Mouse (Mus musculus) MEL (cell line): ENCODE data around the gene Clcn3. TPM values are rescaled to one million over a fixed set of nuclear protein-coding genes. Genes with fewer than 3 reads are reported as not detected.
"Not testable (repeated sequence)": the region's sequence is repeated elsewhere in the genome, so short reads cannot be mapped to it uniquely, and the experiment has no call there.

ENCODE experiments used
- DNase-seq: peaks from one replicate; pipeline ENCODE4 v3.0.0; 2011; ENCODE audit warnings: low read depth, low spot score
- H3K27ac ChIP-seq: 2 replicates; pipeline ENCODE4 v1.5.1; 2012; ENCODE audit warnings: low read depth, mild to moderate bottlenecking, control low read depth, low read length, moderate library complexity; ENCODE audit not compliant: control insufficient read depth
- H3K27me3 ChIP-seq, 2 experiments: fragments of 150-350 bp in 1 of 2; sonication (generic) in 1 of 2; 2 replicates each; pipeline ENCODE4 v1.6.1; 2012; ENCODE audit warnings: low read length in 2 of 2, mild to moderate bottlenecking in 2 of 2, improper control_type of control experiment in 1 of 2, moderate library complexity in 1 of 2; ENCODE audit not compliant: insufficient read depth in 2 of 2, control insufficient read depth in 1 of 2
- H3K36me3 ChIP-seq, 2 experiments: 2 replicates each; pipeline ENCODE4 v1.6.1; 2012 to 2014; ENCODE audit warnings: low read length in 2 of 2, improper control_type of control experiment in 1 of 2, inconsistent platforms in 1 of 2, mild to moderate bottlenecking in 1 of 2; ENCODE audit not compliant: insufficient read depth in 2 of 2, control insufficient read depth in 1 of 2
- H3K4me1 ChIP-seq, 2 experiments: fragments of 150-350 bp in 1 of 2; sonication (generic) in 1 of 2; 2 replicates each; pipeline ENCODE4 v1.6.1; 2012; ENCODE audit warnings: low read length in 2 of 2, improper control_type of control experiment in 1 of 2, mild to moderate bottlenecking in 1 of 2; ENCODE audit not compliant: insufficient read depth in 2 of 2, control insufficient read depth in 1 of 2
- H3K4me3 ChIP-seq, 2 experiments: fragments of 150-350 bp in 1 of 2; sonication (generic) in 1 of 2; 2 replicates each; pipeline ENCODE4 v1.5.1; 2012; ENCODE audit warnings: low read depth in 2 of 2, low read length in 2 of 2, mild to moderate bottlenecking in 2 of 2, moderate library complexity in 2 of 2, control low read depth in 1 of 2, improper control_type of control experiment in 1 of 2; ENCODE audit not compliant: control insufficient read depth in 1 of 2, insufficient read depth in 1 of 2
- H3K79me2 ChIP-seq: 2 replicates; pipeline ENCODE4 v1.6.1; 2012; ENCODE audit warnings: mild to moderate bottlenecking, low read length, moderate library complexity; ENCODE audit not compliant: control insufficient read depth, poor library complexity, insufficient read depth
- H3K9ac ChIP-seq: 2 replicates; pipeline ENCODE4 v1.6.1; 2012; ENCODE audit warnings: low read depth, mild to moderate bottlenecking, control low read depth, low read length, moderate library complexity; ENCODE audit not compliant: control insufficient read depth, poor library complexity, severe bottlenecking
- H3K9me3 ChIP-seq: fragments of 150-350 bp; sonication (generic); replicated peaks from 2 replicates; pipeline ENCODE4 v1.6.1; 2012; ENCODE audit warnings: mild to moderate bottlenecking, low read length, improper control_type of control experiment, moderate library complexity; ENCODE audit not compliant: insufficient read depth
- BHLHE40 ChIP-seq: IDR thresholded peaks from 2 replicates; pipeline ENCODE4 v1.6.1; 2012; ENCODE audit warnings: low read depth, mild to moderate bottlenecking, inconsistent platforms, low read length, improper control_type of control experiment, borderline replicate concordance
- CHD1 ChIP-seq: IDR thresholded peaks from 2 replicates; pipeline ENCODE4 v1.6.1; 2012; ENCODE audit warnings: low read depth, mild to moderate bottlenecking, inconsistent platforms, low read length, improper control_type of control experiment
- CTCF ChIP-seq, 3 experiments: IDR thresholded peaks in 2 of 3; conservative IDR thresholded peaks in 1 of 3; 2 replicates each; pipeline ENCODE4 v1.5.1; 2011 to 2012; ENCODE audit warnings: low read length in 3 of 3, low read depth in 2 of 3, mild to moderate bottlenecking in 2 of 3, improper control_type of control experiment in 1 of 3, inconsistent platforms in 1 of 3, mixed read lengths in 1 of 3, moderate library complexity in 1 of 3; ENCODE audit not compliant: control insufficient read depth in 1 of 3, insufficient read depth in 1 of 3, poor library complexity in 1 of 3, severe bottlenecking in 1 of 3
- E2F4 ChIP-seq: IDR thresholded peaks from 2 replicates; pipeline ENCODE4 v1.6.1; 2011; ENCODE audit warnings: low read depth, low read length, improper control_type of control experiment, borderline replicate concordance
- EP300 ChIP-seq, 2 experiments: IDR thresholded peaks; 2 replicates each; pipeline ENCODE4 v1.6.1; 2011; ENCODE audit warnings: improper control_type of control experiment in 2 of 2, low read length in 2 of 2, low read depth in 1 of 2, mild to moderate bottlenecking in 1 of 2
- ETS1 ChIP-seq: IDR thresholded peaks from 2 replicates; pipeline ENCODE4 v1.6.1; 2012; ENCODE audit warnings: low read depth, mild to moderate bottlenecking, inconsistent platforms, low read length, improper control_type of control experiment, moderate library complexity
- GABPA ChIP-seq: IDR thresholded peaks from 2 replicates; pipeline ENCODE4 v1.6.1; 2012; ENCODE audit warnings: low read depth, mild to moderate bottlenecking, inconsistent platforms, low read length, improper control_type of control experiment, moderate library complexity
- GATA1 ChIP-seq: IDR thresholded peaks from 2 replicates; pipeline ENCODE4 v1.6.1; 2011; ENCODE audit warnings: low read depth, low read length, improper control_type of control experiment
- HCFC1 ChIP-seq: IDR thresholded peaks from 2 replicates; pipeline ENCODE4 v1.6.1; 2012; ENCODE audit warnings: low read depth, mild to moderate bottlenecking, inconsistent platforms, low read length, improper control_type of control experiment, moderate library complexity
- MAX ChIP-seq: IDR thresholded peaks from 2 replicates; pipeline ENCODE4 v1.6.1; 2011; ENCODE audit warnings: low read length, improper control_type of control experiment
- MXI1 ChIP-seq: IDR thresholded peaks from 2 replicates; pipeline ENCODE4 v1.6.1; 2011; ENCODE audit warnings: mild to moderate bottlenecking, low read depth, low read length, improper control_type of control experiment
- MYC ChIP-seq: IDR thresholded peaks from 2 replicates; pipeline ENCODE4 v1.6.1; 2011; ENCODE audit warnings: low read depth, mild to moderate bottlenecking, low read length, improper control_type of control experiment, moderate library complexity
- POLR2A ChIP-seq, 2 experiments: IDR thresholded peaks; 2 replicates each; pipeline ENCODE4 v1.6.1; 2011 to 2012; ENCODE audit warnings: low read length in 2 of 2, mild to moderate bottlenecking in 2 of 2, control low read depth in 1 of 2, improper control_type of control experiment in 1 of 2, low read depth in 1 of 2, moderate library complexity in 1 of 2; ENCODE audit not compliant: control insufficient read depth in 1 of 2, insufficient read depth in 1 of 2, poor library complexity in 1 of 2
- POLR2AphosphoS2 ChIP-seq: IDR thresholded peaks from 2 replicates; pipeline ENCODE4 v1.6.1; 2011; ENCODE audit warnings: low read length, improper control_type of control experiment
- POLR2AphosphoS5 ChIP-seq: IDR thresholded peaks from 2 replicates; pipeline ENCODE4 v1.6.1; 2012; ENCODE audit warnings: low read depth, borderline replicate concordance, mild to moderate bottlenecking, inconsistent platforms, low read length, moderate library complexity, mixed read lengths
- RAD21 ChIP-seq: IDR thresholded peaks from 2 replicates; pipeline ENCODE4 v1.6.1; 2011; ENCODE audit warnings: mild to moderate bottlenecking, low read depth, low read length, improper control_type of control experiment
- RCOR1 ChIP-seq: IDR thresholded peaks from 2 replicates; pipeline ENCODE4 v1.6.1; 2012; ENCODE audit warnings: low read depth, mild to moderate bottlenecking, inconsistent platforms, low read length, improper control_type of control experiment
- SIN3A ChIP-seq: IDR thresholded peaks from 2 replicates; pipeline ENCODE4 v1.6.1; 2012; ENCODE audit warnings: low read length, improper control_type of control experiment, inconsistent platforms
- SMC3 ChIP-seq: IDR thresholded peaks from 2 replicates; pipeline ENCODE4 v1.6.1; 2011; ENCODE audit warnings: low read depth, low read length, improper control_type of control experiment
- TAL1 ChIP-seq: IDR thresholded peaks from 2 replicates; pipeline ENCODE4 v1.6.1; 2012; ENCODE audit warnings: mild to moderate bottlenecking, inconsistent platforms, low read length, moderate library complexity, mixed read lengths
- TCF12 ChIP-seq: IDR thresholded peaks from 2 replicates; pipeline ENCODE4 v1.6.1; 2014; ENCODE audit warnings: low read depth, mild to moderate bottlenecking, inconsistent platforms, low read length, improper control_type of control experiment, moderate library complexity
- UBTF ChIP-seq: IDR thresholded peaks from 2 replicates; pipeline ENCODE4 v1.6.1; 2012; ENCODE audit warnings: low read depth, mild to moderate bottlenecking, inconsistent platforms, low read length, improper control_type of control experiment, moderate library complexity, borderline replicate concordance; ENCODE audit not compliant: insufficient read depth
- USF1 ChIP-seq: IDR thresholded peaks from 2 replicates; pipeline ENCODE4 v1.6.1; 2014; ENCODE audit warnings: low read depth, mild to moderate bottlenecking, inconsistent platforms, low read length, improper control_type of control experiment, moderate library complexity
- USF2 ChIP-seq, 2 experiments: IDR thresholded peaks; 2 replicates each; pipeline ENCODE4 v1.6.1; 2011 to 2012; ENCODE audit warnings: improper control_type of control experiment in 2 of 2, low read length in 2 of 2, borderline replicate concordance in 1 of 2, inconsistent platforms in 1 of 2, low read depth in 1 of 2, mild to moderate bottlenecking in 1 of 2; ENCODE audit not compliant: insufficient read depth in 1 of 2
- ZC3H11A ChIP-seq: IDR thresholded peaks from 2 replicates; pipeline ENCODE4 v1.6.1; 2012; ENCODE audit warnings: low read depth, mild to moderate bottlenecking, inconsistent platforms, low read length, improper control_type of control experiment
- ZKSCAN1 ChIP-seq: IDR thresholded peaks from 2 replicates; pipeline ENCODE4 v1.6.1; 2012; ENCODE audit warnings: low read depth, mild to moderate bottlenecking, inconsistent platforms, low read length, improper control_type of control experiment, moderate library complexity
- ZMIZ1 ChIP-seq: IDR thresholded peaks from 2 replicates; pipeline ENCODE4 v1.6.1; 2012; ENCODE audit warnings: low read depth, mild to moderate bottlenecking, inconsistent platforms, low read length, improper control_type of control experiment, moderate library complexity
- ZNF384 ChIP-seq: IDR thresholded peaks from 2 replicates; pipeline ENCODE4 v1.6.1; 2012; ENCODE audit warnings: low read depth, mild to moderate bottlenecking, inconsistent platforms, low read length, improper control_type of control experiment
- polyA plus RNA-seq, 2 experiments: library from polyadenylated mRNA; stranded (reverse) in 1 of 2; unstranded in 1 of 2; fragments of >175 nt in 1 of 2; fragments of >200 nt in 1 of 2; gene quantifications; 2 replicates each; pipeline versions ENCODE4 v1.2.1 to v1.2.4; 2012; ENCODE audit warnings: low replicate concordance in 2 of 2, low read depth in 1 of 2; ENCODE audit not compliant: insufficient read length in 2 of 2, insufficient read depth in 1 of 2, missing spikeins in 1 of 2
- total RNA-seq: library from RNA; depleted of rRNA; stranded (reverse); fragments of 300-350 nt; gene quantifications from 2 replicates; pipeline ENCODE4 v1.2.3, GENCODE M21; 2012

Clcn3 gene
- total and polyA plus RNA-seq, 3 experiments, result 28.8 to 65.6 (median 33.0) TPM

DNA sequence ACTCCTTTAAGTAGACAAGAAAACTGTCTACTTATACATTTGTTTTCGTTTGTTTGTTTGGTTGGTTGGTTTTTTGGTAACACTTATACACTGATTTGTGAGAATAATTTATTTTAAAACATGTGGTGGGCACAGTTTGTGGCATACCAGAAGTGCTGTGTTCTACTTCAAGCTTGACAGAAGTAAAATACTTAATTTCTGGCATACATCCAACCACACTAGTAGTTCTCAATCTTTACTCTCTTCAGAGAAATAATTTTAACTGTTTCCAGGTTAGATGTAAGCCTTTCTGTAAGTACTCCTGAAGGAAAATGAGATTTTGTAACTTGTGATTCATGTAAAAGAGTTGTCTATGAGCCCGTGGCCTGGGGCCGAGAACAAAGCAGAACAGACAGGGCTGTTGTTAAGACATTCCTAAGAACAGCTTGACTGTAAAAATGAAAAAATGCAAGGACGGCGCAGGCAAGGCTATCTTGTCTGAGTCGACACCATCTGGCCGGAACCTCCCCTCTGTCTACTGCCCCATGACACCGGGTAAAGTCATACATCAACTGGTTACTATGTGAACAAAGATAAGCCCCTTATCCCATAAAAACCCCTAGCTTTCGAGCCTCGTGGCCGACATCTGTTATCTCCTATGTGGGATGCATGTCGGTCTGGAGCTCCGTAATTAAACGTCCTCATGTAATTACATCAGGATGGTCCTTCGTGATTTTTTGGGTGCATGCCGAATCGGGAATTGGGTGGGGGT lies 1.3 kb upstream of the Clcn3 start:
- H3K27me3 ChIP-seq, H3K9me3 ChIP-seq, H3K4me1 ChIP-seq: not testable (repeated sequence)
- H3K4me3 ChIP-seq, result peak overlapping the region; percentile 52 to 73
- peak overlapping the region; percentile 63 for H3K27ac ChIP-seq
- peak; percentile 64 for TF ChIP-seq TAL1
- TF ChIP-seq MXI1, result peak; percentile 56; the same call in 1 of the 2 replicates
- TF ChIP-seq EP300 (IDR thresholded peaks at IDR 0.05; ENCODE audit: low read depth in 1 of 2, low read length in 2 of 2), result peak; percentile 41 to 72; a peak in 2 of 4 replicates
- peak; percentile 68 for TF ChIP-seq GATA1
- TF ChIP-seq MAX, result peak; percentile 50; the same call in 1 of the 2 replicates
- peak; percentile 79 for TF ChIP-seq MYC
- TF ChIP-seq ZNF384, result 0 out of 2 replicates have a peak, but pooled peaks have one; percentile 28
- peak; percentile 68 for TF ChIP-seq TCF12
- TF ChIP-seq ETS1, result peak; percentile 64
- peaks cover 31% of the 10 kb centered on the region for H3K79me2 ChIP-seq
- DNase-seq, result peak; percentile 75
- H3K36me3 ChIP-seq, result peaks cover 0 to 28% of the 10 kb centered on the region in 2 experiments; a peak in 2 of 4 replicates
- H3K9ac ChIP-seq, result peak overlapping the region; percentile 88

DNA sequence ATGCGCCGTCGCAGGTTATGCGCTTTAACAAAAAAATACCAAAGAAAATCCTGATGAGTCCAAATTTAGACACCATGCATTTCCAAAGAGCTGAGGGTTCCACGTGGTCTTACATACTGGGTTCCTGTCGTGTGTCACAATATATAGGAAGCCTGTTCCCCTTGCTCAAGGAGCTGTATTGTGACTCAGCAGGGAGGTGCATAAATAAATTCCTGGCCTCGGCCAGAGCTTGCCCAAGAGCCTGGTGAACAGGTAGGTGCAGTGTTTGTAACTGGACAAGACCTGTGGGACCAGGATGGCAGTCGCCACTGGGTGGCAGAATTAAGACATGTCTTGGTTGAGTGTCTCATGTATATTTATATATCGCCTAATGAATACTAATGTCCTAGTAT lies 584 bp upstream of the Clcn3 start:
- Histone ChIP-seq H3K4me3 (peak overlapping the region; percentile 72 to 73), H3K27ac (peak overlapping the region; percentile 96), H3K36me3 (peaks cover 0 to 34% of the 10 kb centered on the region in 2 experiments; a peak in 2 of 4 replicates), H3K79me2 (peaks cover 36% of the 10 kb centered on the region), H3K4me1 (peaks cover 7 to 11% of the 10 kb centered on the region in 2 experiments), H3K9ac (peak overlapping the region; percentile 88)
- DNase-seq, result peak; percentile 86
- no peak for TF ChIP-seq GABPA
- TF ChIP-seq SMC3, result peak; percentile 57
- peak; percentile 29; the same call in 1 of the 2 replicates for TF ChIP-seq CHD1
- peak; percentile 29; the same call in 1 of the 2 replicates for TF ChIP-seq ZC3H11A
- peak; percentile 41 for TF ChIP-seq SIN3A
- 0 out of 2 replicates have a peak, but pooled peaks have one; percentile 42 for TF ChIP-seq POLR2AphosphoS5
- peak; percentile 13; the same call in 1 of the 2 replicates for TF ChIP-seq ETS1
- TF ChIP-seq CTCF (IDR thresholded peaks at IDR 0.05 in 2 of 3, conservative IDR thresholded peaks at IDR 0.05 in 1 of 3; ENCODE audit: control insufficient read depth in 1 of 3, insufficient read depth in 1 of 3, low read depth in 2 of 3, low read length in 3 of 3, poor library complexity in 1 of 3, severe bottlenecking in 1 of 3), result peak; percentile 49 to 69 (median 63)
- no peak for TF ChIP-seq ZMIZ1
- 0 out of 2 replicates have a peak, but pooled peaks have one; percentile 3 for TF ChIP-seq POLR2AphosphoS2
- TF ChIP-seq USF1, result 0 out of 2 replicates have a peak, but pooled peaks have one; percentile 35
- no peak; the same call in 1 of the 2 replicates for TF ChIP-seq RCOR1
- TF ChIP-seq USF2 (IDR thresholded peaks at IDR 0.05; ENCODE audit: borderline replicate concordance in 1 of 2, insufficient read depth in 1 of 2, low read depth in 1 of 2, low read length in 2 of 2), result no peak
- TF ChIP-seq POLR2A (IDR thresholded peaks at IDR 0.05; ENCODE audit: control insufficient read depth in 1 of 2, insufficient read depth in 1 of 2, low read depth in 1 of 2, low read length in 2 of 2, poor library complexity in 1 of 2), result peak in 1 of 2 experiments; percentile 1; a peak in 1 of 4 replicates
- TF ChIP-seq UBTF, result no peak
- no peak for TF ChIP-seq TCF12
- TF ChIP-seq BHLHE40, result no peak
- peak; percentile 99 for TF ChIP-seq MYC
- TF ChIP-seq ZKSCAN1, result no peak
- peak; percentile 96 for TF ChIP-seq MXI1
- no peak for TF ChIP-seq HCFC1
- peak; percentile 65 for TF ChIP-seq RAD21
- no peak; the same call in 1 of the 2 replicates for TF ChIP-seq E2F4
- peak; percentile 92 for TF ChIP-seq MAX
- TF ChIP-seq GATA1, result no peak
- TF ChIP-seq, all 39 proteins: peak for 14
- Histone ChIP-seq H3K27me3 (no peaks in the 10 kb centered on the region), H3K9me3 (no peaks in the 10 kb centered on the region)
